Mouse (Mus musculus) stomach, postnatal 0 days (tissue): Measurements from ENCODE around the gene Pum1. TPM values are rescaled to one million over a fixed set of nuclear protein-coding genes. Genes with fewer than 3 reads are reported as not detected.
"Not testable (repeated sequence)": the region's sequence is repeated elsewhere in the genome, so short reads cannot be mapped to it uniquely, and the experiment has no call there.

Experiments
- ATAC-seq: fragments of 200-750 bp; cut with Nextera tagmentation; 2 replicates; pipeline ENCODE4 v1.8.0; 2017; ENCODE audit not compliant: low FRiP score, low TSS enrichment
- DNase-seq: peaks from one replicate; pipeline ENCODE4 v3.0.0-alpha.2; 2016; ENCODE audit warnings: low spot score
- H3K27ac ChIP-seq: fragments of 300-500 bp; sonication (generic); replicated peaks from 2 replicates; pipeline ENCODE4 v1.5.1; 2014; ENCODE audit warnings: mild to moderate bottlenecking, control low read depth
- H3K27me3 ChIP-seq: fragments of 300-500 bp; sonication (generic); 2 replicates; pipeline ENCODE4 v1.6.1; 2014; ENCODE audit warnings: low read length; ENCODE audit not compliant: control insufficient read depth, insufficient read depth
- H3K36me3 ChIP-seq: fragments of 300-500 bp; sonication (generic); 2 replicates; pipeline ENCODE4 v1.6.1; 2014; ENCODE audit warnings: low read length, mixed read lengths; ENCODE audit not compliant: control insufficient read depth, insufficient read depth
- H3K4me1 ChIP-seq: fragments of 300-500 bp; sonication (generic); replicated peaks from 2 replicates; pipeline ENCODE4 v1.6.1; 2014; ENCODE audit warnings: antibody characterized with exemption; ENCODE audit not compliant: control insufficient read depth, insufficient read depth
- H3K4me2 ChIP-seq: fragments of 300-500 bp; sonication (generic); replicated peaks from 2 replicates; pipeline ENCODE4 v1.6.1; 2014; ENCODE audit warnings: low read depth, mild to moderate bottlenecking, control low read depth, moderate library complexity
- H3K4me3 ChIP-seq: fragments of 300-500 bp; sonication (generic); 2 replicates; pipeline ENCODE4 v1.5.1; 2014; ENCODE audit warnings: low read depth, low read length, control low read depth
- H3K9ac ChIP-seq: fragments of 300-500 bp; sonication (generic); 2 replicates; pipeline ENCODE4 v1.6.1; 2014; ENCODE audit warnings: mild to moderate bottlenecking, low read length, control low read depth, mixed read lengths
- H3K9me3 ChIP-seq: fragments of 300-500 bp; sonication (generic); 2 replicates; pipeline ENCODE4 v1.6.1; 2016; ENCODE audit warnings: low read length; ENCODE audit not compliant: control insufficient read depth
- CTCF ChIP-seq: IDR thresholded peaks from 2 replicates; pipeline ENCODE4 v1.5.1; 2016; ENCODE audit warnings: antibody characterized with exemption, low read depth, mild to moderate bottlenecking, moderate library complexity
- EP300 ChIP-seq: optimal IDR thresholded peaks from 2 replicates; pipeline ENCODE3; 2016; ENCODE audit warnings: antibody characterized with exemption
- WGBS: fragments of 180-500 bp; shearing (Covaris S2); extraction: QIAGEN DNeasy Blood & Tissue Kit; methylation state at CpG from one replicate; pipeline ENCODE4 v1.1.7; 2014; 5-methylcytosine and 5-hydroxymethylcytosine counted together
- polyA plus RNA-seq: library from polyadenylated mRNA; unstranded; fragments of >200 nt; fragmentation: Nextera tagmentation; extraction: Ambion mirVana; gene quantifications from 2 replicates; pipeline ENCODE4 v1.2.1, GENCODE M21; 2015

Pum1 gene
- 27.0 and 27.4 TPM in 2 replicates for polyA plus RNA-seq

DNA sequence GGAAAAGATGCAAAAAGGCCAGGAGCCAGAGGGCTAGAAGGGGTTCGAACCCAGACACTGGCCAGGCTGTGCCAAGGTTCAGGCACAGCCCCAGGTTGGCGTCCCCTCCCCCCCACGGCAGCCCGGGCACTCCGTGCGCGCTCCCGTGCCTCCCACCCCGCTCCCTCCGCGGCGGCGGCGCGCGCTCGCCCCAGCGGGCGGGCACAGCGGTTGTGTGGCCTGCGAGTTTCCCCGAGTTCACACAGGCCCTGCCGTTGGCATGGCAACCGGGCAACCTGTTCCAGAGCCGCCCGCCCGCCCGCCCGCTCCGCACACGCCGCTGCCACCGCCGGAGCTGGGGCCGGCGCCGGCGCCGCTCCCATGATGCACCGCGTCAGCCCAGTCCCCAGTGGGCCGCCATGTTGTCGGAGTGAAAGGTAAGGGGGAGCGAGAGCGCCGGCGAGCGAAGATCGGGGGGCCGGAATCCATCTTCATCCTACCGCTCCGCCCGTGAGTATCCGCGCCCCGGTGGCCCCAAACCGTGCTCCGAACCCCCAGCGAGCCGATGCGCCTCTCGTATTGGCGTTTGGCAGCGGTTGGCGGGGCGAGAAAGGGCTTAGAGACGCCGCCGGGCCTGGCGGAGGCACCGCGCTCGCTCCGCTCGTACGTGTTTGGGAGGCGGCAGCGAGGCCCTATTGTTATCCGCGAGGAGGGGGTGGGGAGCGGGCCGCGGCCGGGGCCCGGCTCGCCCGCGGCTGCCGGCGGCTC, at the start of gene Pum1:
Gene Pum1, plus strand, starts transcription at position 343 of the 747 bp plus-strand sequence.
- Histone ChIP-seq H3K27me3 (no peaks in the 10 kb centered on the region), H3K4me2 (peak within 1 kb of the TSS; percentile 76), H3K36me3 (no peaks in the 10 kb centered on the region), H3K4me1 (0 out of 2 replicates have a peak, but pooled peaks cover 5% of the 10 kb centered on the region), H3K4me3 (peak within 1 kb of the TSS; percentile 81), H3K9me3 (no peaks in the 10 kb centered on the region), H3K27ac (peak within 1 kb of the TSS; percentile 98), H3K9ac (peak within 1 kb of the TSS; percentile 90)
- peak; percentile 95 for DNase-seq
- ATAC-seq = peak; percentile 92
- under 1% methylated on average over 73 of the region's 90 CpGs for WGBS
- TF ChIP-seq EP300 = no peak
- no peak for TF ChIP-seq CTCF

DNA sequence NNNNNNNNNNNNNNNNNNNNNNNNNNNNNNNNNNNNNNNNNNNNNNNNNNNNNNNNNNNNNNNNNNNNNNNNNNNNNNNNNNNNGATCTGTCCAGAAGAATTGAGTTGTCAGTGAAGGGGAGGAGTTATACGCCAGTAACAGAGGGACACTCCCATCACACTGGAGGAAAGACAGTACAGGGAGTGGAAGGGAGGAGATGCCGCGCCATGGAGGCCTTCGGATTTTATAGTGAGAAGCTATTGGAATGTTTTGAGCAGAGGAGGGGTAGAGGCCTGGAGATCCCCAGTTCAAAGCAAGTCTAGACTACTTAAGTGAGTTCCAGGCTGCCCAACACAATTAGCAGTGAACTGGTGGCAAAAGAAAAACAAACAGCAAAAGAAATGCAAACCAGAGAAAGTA, 33.7 kb upstream of the Pum1 start:
- ATAC-seq (peak; percentile 53; the same call in 1 of the 2 replicates), DNase-seq (no peak)
- Histone ChIP-seq H3K27ac (peak overlapping the region; percentile 73), H3K4me3 (peak overlapping the region; percentile 11; the same call in 1 of the 2 replicates), H3K9me3 (no peaks in the 10 kb centered on the region), H3K36me3 (no peaks in the 10 kb centered on the region), H3K4me2 (peak overlapping the region; percentile 44), H3K27me3 (no peaks in the 10 kb centered on the region), H3K9ac (no peak overlapping the region), H3K4me1 (no peaks in the 10 kb centered on the region)
- no peak for TF ChIP-seq EP300
- TF ChIP-seq CTCF = no peak
- 6% methylated on average over 4 of the region's 4 CpGs for WGBS

DNA sequence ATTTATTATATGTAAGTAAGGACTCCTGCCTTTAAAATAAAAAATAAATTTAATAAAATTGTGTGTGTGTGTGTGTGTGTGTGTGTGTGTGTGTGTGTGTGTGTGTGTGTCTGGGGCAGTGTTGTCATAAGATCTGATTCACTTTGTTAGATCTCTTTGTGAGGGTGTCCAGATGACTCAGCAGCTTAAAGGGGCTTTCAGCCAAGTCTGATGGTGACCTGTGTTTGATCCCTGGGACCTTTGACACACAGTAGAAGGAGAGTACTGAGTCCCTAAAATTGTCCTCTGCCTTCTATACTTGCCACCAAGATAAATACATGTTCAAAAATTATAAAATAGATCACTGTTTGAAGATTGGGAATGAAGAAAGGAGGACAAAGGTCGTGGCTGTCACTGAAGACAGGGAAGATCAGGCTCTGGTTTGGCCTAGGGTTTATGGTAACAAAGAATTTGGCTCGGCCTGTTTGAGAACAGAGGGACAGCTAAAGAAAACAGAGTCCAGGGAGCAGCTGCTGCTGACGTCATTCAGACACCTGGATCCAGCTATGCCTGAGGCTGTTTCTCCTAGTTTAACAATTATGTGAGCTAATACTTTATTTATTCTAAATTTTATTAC, 32.8 kb upstream of the Pum1 start:
- WGBS = 62% methylated on average over 3 of the region's 3 CpGs
- Histone ChIP-seq H3K9me3 (no peaks in the 10 kb centered on the region), H3K27me3 (no peaks in the 10 kb centered on the region), H3K4me1 (no peaks in the 10 kb centered on the region), H3K4me3 (no peak overlapping the region), H3K27ac (no peak overlapping the region), H3K36me3 (no peaks in the 10 kb centered on the region), H3K4me2 (no peak overlapping the region), H3K9ac (no peak overlapping the region)
- ATAC-seq = peak; percentile 35; the same call in 1 of the 2 replicates
- TF ChIP-seq CTCF (no peak), EP300 (peak; percentile 32)
- DNase-seq = no peak

DNA sequence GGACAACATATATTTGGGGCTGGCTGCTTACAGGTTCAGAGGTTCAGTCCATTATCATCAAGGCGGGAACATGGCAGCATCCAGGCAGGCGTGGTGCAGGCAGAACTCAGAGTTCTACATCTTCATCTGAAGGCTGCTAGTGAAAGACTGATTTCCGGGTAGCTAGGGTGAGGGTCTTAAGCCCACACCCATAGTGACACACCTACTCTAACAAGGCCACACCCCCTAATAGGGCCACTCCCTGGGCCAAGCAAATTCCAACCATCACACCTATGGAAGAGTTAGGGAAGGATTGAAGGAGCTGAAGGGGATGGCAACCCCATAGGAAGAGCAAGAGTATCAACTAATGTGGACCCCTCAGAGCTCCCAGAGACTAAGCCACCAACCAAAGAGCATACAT, 28.0 kb upstream of the Pum1 start:
- H3K27ac ChIP-seq, H3K9ac ChIP-seq, H3K36me3 ChIP-seq, DNase-seq, H3K4me3 ChIP-seq, H3K4me2 ChIP-seq, H3K4me1 ChIP-seq, ATAC-seq, H3K27me3 ChIP-seq, H3K9me3 ChIP-seq: not testable (repeated sequence)
- WGBS = 94% methylated on average over 3 of the region's 3 CpGs

DNA sequence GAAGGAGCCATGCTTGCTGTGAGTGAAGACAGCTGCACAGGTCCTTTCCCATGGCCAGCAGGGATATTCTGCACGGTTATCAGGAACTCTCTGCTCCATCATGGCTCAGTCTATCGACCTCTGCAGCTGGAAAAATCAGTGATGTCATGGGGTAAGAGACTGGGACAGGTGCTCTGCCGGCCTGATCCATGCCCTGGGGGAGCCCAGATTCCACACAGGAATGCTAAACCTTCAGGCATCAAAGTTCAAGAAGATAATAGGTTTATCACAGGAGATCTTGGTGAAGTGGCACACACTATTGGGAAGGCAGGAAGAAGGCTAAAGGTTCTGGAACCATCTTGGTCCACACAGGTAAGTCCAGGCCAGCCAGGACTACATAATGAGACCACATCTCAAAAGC, 26.4 kb upstream of the Pum1 start:
- ATAC-seq = no peak
- H3K9ac ChIP-seq = no peak overlapping the region
- no peaks in the 10 kb centered on the region for H3K27me3 ChIP-seq
- DNase-seq = no peak
- no peak overlapping the region for H3K4me3 ChIP-seq
- 70% methylated on average over 3 of the region's 3 CpGs for WGBS
- H3K9me3 ChIP-seq = no peaks in the 10 kb centered on the region
- H3K27ac ChIP-seq = no peak overlapping the region
- no peak overlapping the region for H3K4me2 ChIP-seq
- H3K4me1 ChIP-seq = no peaks in the 10 kb centered on the region
- H3K36me3 ChIP-seq = no peaks in the 10 kb centered on the region
- TF ChIP-seq EP300 = no peak
- TF ChIP-seq CTCF = no peak
